Mouse (Mus musculus): ENCODE measurements at regions not wholly inside any gene's neighbourhood (a gene's known extent, or its start where the extent isn't known, plus 50 kb on each side); places are given as distances from the start of the nearest gene placed in this dataset.

- no peak for TF ChIP-seq CTCF (IDR thresholded peaks at IDR 0.05; ENCODE audit: insufficient read depth, low read length)
- no peak for TF ChIP-seq POLR2A (IDR thresholded peaks at IDR 0.05; ENCODE audit: borderline replicate concordance, extremely low read depth, low read depth, low read length)
Observed at GRCm38 (mm10) chr3:148503432-148503831, 486.9 kb downstream of the Adgrl2 start.
